22 mouse cellular contexts compared by ENCODE assay signal in the genomic region with DNA sequence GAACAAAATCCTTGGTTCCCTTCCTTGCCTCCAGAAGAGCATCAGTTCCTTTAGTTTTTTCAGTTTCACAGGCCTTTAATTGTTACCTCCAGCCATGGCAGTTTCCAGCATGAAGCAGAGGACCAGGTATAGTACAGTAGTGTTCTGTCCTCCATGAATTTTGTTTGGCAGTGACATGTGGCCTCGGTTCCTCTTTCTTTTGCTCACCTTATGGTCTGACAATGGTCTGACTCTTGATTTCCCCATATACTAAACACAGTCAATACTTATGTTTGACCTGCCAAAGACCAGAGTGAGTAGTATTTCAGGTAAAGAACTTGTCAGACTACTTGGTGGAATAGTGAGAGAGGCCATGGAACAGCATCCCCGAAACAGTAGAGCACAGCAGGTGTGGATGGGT. TPM values are rescaled to one million over a fixed set of nuclear protein-coding genes. Genes with fewer than 3 reads are reported as not detected.
"Had no signal": no experiment of that assay in that cellular context is flagged by ENCODE, and none has a peak within 500 bp of the region (broad histone marks: within the 10 kb centered on the region; RNA-seq: fewer than 3 reads in every experiment).

No protein-coding gene starts in this region.

- DNase-seq: retina, postnatal 1 day; right cerebral cortex, adult 18-20 months; right cerebral cortex, postnatal 14 days; right cerebral cortex, postnatal 25 days; right cerebral cortex, postnatal 4 days; spleen, adult 18-20 months; thymus, adult 18-20 months; thymus, adult 2 months; thymus, postnatal 14 days; thymus, postnatal 25 days; thymus, postnatal 36 days; thymus, postnatal 4 days had no signal

- H3K36me3 ChIP-seq: neural tube, embryonic 12.5 days; neural tube, embryonic 13.5 days; neural tube, embryonic 15.5 days; stomach, embryonic 15.5 days had no signal

- H3K4me2 ChIP-seq: neural tube, embryonic 12.5 days; neural tube, embryonic 13.5 days; neural tube, embryonic 15.5 days; stomach, embryonic 15.5 days had no signal

- H3K4me1 ChIP-seq: neural tube, embryonic 12.5 days; neural tube, embryonic 13.5 days; neural tube, embryonic 15.5 days; stomach, embryonic 15.5 days had no signal

- H3K4me3 ChIP-seq: neural tube, embryonic 12.5 days; neural tube, embryonic 13.5 days; neural tube, embryonic 15.5 days; stomach, embryonic 15.5 days had no signal

- H3K27ac ChIP-seq: neural tube, embryonic 12.5 days; neural tube, embryonic 13.5 days; neural tube, embryonic 15.5 days; stomach, embryonic 15.5 days had no signal

- H3K27me3 ChIP-seq: neural tube, embryonic 12.5 days; neural tube, embryonic 13.5 days; neural tube, embryonic 15.5 days; stomach, embryonic 15.5 days had no signal

- H3K9ac ChIP-seq: neural tube, embryonic 12.5 days; neural tube, embryonic 13.5 days; neural tube, embryonic 15.5 days; stomach, embryonic 15.5 days had no signal

- H3K9me3 ChIP-seq: neural tube, embryonic 12.5 days; neural tube, embryonic 13.5 days; neural tube, embryonic 15.5 days; stomach, embryonic 15.5 days had no signal

RNA-seq across cellular contexts. Expression of a gene that starts 39.2 kb away (rescaled TPM):
- polyA plus RNA-seq: neural tube, embryonic 14.5 days; spleen, adult 2 months; urinary bladder, adult 2 months had no signal

RNA-seq across cellular contexts. Expression of a gene that starts 48.4 kb away (rescaled TPM):
- polyA plus RNA-seq: neural tube, embryonic 12.5 days; neural tube, embryonic 13.5 days; neural tube, embryonic 15.5 days; small intestine, adult 2 months; spleen, adult 2 months; stomach, embryonic 15.5 days; stomach, embryonic 16.5 days; thymus, adult 2 months; thymus, postnatal 0 days; urinary bladder, adult 2 months had no signal
